Mouse (Mus musculus) embryonic facial prominence, embryonic 11.5 days (tissue): ENCODE results near the gene 4931428L18Rik. TPM values are rescaled to one million over a fixed set of nuclear protein-coding genes. Genes with fewer than 3 reads are reported as not detected.
A peak's percentile ranks its signal among the peaks of the same experiment; 100 is the strongest.

ENCODE experiments used
- ATAC-seq: fragments of 200-750 bp; cut with Nextera tagmentation; replicated peaks from 2 replicates; pipeline ENCODE4 v1.8.0; 2017; ENCODE audit warnings: low read depth; ENCODE audit not compliant: insufficient number of reproducible peaks, low FRiP score, low TSS enrichment
- DNase-seq: peaks from one replicate; pipeline ENCODE4 v3.0.0-alpha.2; 2015; ENCODE audit warnings: low spot score
- H3K27ac ChIP-seq: fragments of 300-500 bp; sonication (generic); replicated peaks from 2 replicates; pipeline ENCODE4 v1.5.1; 2014; ENCODE audit warnings: mild to moderate bottlenecking, low read depth, low read length, control low read depth
- H3K27me3 ChIP-seq: fragments of 300-500 bp; sonication (generic); 2 replicates; pipeline ENCODE4 v1.6.1; 2014; ENCODE audit warnings: mild to moderate bottlenecking, low read length, moderate library complexity, mixed read lengths; ENCODE audit not compliant: control insufficient read depth, insufficient read depth
- H3K36me3 ChIP-seq: fragments of 300-500 bp; sonication (generic); replicated peaks from 2 replicates; pipeline ENCODE4 v1.6.1; 2014; ENCODE audit warnings: low read depth, mild to moderate bottlenecking, low read length, moderate library complexity, mixed read lengths; ENCODE audit not compliant: control insufficient read depth, insufficient read depth
- H3K4me1 ChIP-seq: fragments of 300-500 bp; sonication (generic); 2 replicates; pipeline ENCODE4 v1.6.1; 2014; ENCODE audit warnings: low read length, mixed read lengths; ENCODE audit not compliant: control insufficient read depth, insufficient read depth
- H3K4me2 ChIP-seq: fragments of 300-500 bp; sonication (generic); 2 replicates; pipeline ENCODE4 v1.6.1; 2014; ENCODE audit warnings: low read depth, mild to moderate bottlenecking, control low read depth, low read length, moderate library complexity
- H3K4me3 ChIP-seq: fragments of 300-500 bp; sonication (generic); 2 replicates; pipeline ENCODE4 v1.5.1; 2014; ENCODE audit warnings: low read depth, low read length, control low read depth
- H3K9ac ChIP-seq: fragments of 300-500 bp; sonication (generic); replicated peaks from 2 replicates; pipeline ENCODE4 v1.6.1; 2014; ENCODE audit warnings: mild to moderate bottlenecking, control low read depth, low read length
- H3K9me3 ChIP-seq: fragments of 300-500 bp; sonication (generic); replicated peaks from 2 replicates; pipeline ENCODE4 v1.6.1; 2016; ENCODE audit warnings: mild to moderate bottlenecking, low read length, inconsistent platforms, mixed read lengths; ENCODE audit not compliant: control insufficient read depth
- WGBS: fragments of 180-500 bp; shearing (Covaris S2); extraction: QIAGEN DNeasy Blood & Tissue Kit; methylation state at CpG from one replicate; pipeline ENCODE4 v1.1.7; 2014; 5-methylcytosine and 5-hydroxymethylcytosine counted together
- polyA plus RNA-seq: library from polyadenylated mRNA; unstranded; fragments of >200 nt; fragmentation: Nextera tagmentation; extraction: Ambion mirVana; gene quantifications from 2 replicates; pipeline ENCODE4 v1.2.1, GENCODE M21; 2014

The 4931428L18Rik gene
- polyA plus RNA-seq, 1 experiment from 2014 or later = not detected

- DNase-seq (peak; percentile 59), ATAC-seq (no peak)
- Histone ChIP-seq H3K9ac (no peak overlapping the region), H3K4me2 (no peak overlapping the region), H3K4me3 (no peak overlapping the region), H3K9me3 (no peaks in the 10 kb centered on the region), H3K27ac (no peak overlapping the region; the same call in 1 of the 2 replicates), H3K4me1 (peaks cover 4% of the 10 kb centered on the region; the same call in 1 of the 2 replicates), H3K27me3 (no peaks in the 10 kb centered on the region), H3K36me3 (no peaks in the 10 kb centered on the region)
- 20% methylated on average over 6 of the region's 6 CpGs for WGBS
Observed at GRCm38 (mm10) chr1:31149671-31150070, 72.8 kb downstream of the 4931428L18Rik start.

- Histone ChIP-seq H3K4me3 (no peak overlapping the region), H3K27me3 (no peaks in the 10 kb centered on the region), H3K4me1 (no peaks in the 10 kb centered on the region), H3K27ac (no peak overlapping the region), H3K36me3 (no peaks in the 10 kb centered on the region), H3K4me2 (no peak overlapping the region), H3K9ac (no peak overlapping the region), H3K9me3 (no peaks in the 10 kb centered on the region)
- no peak for ATAC-seq
- WGBS = 74% methylated on average over 2 of the region's 2 CpGs
- no peak for DNase-seq
Observed at GRCm38 (mm10) chr1:31143571-31143970, 78.9 kb downstream of the 4931428L18Rik start.

GRCm38 (mm10) chr1:31142288-31143094 is 80.0 kb downstream of the 4931428L18Rik start:
- ATAC-seq = no peak
- Histone ChIP-seq H3K4me1 (no peaks in the 10 kb centered on the region), H3K4me2 (no peak overlapping the region), H3K27ac (no peak overlapping the region), H3K9ac (no peak overlapping the region), H3K4me3 (no peak overlapping the region), H3K27me3 (no peaks in the 10 kb centered on the region), H3K36me3 (no peaks in the 10 kb centered on the region), H3K9me3 (no peaks in the 10 kb centered on the region)
- WGBS = 60% methylated on average over 8 of the region's 8 CpGs
- DNase-seq = no peak

GRCm38 (mm10) chr1:31138387-31138786 is 84.1 kb downstream of the 4931428L18Rik start:
- ATAC-seq (no peak), DNase-seq (no peak)
- WGBS = 89% methylated on average over 3 of the region's 3 CpGs
- Histone ChIP-seq H3K27me3 (no peaks in the 10 kb centered on the region), H3K36me3 (no peaks in the 10 kb centered on the region), H3K4me2 (no peak overlapping the region), H3K9me3 (no peaks in the 10 kb centered on the region), H3K27ac (no peak overlapping the region), H3K4me3 (no peak overlapping the region), H3K9ac (no peak overlapping the region), H3K4me1 (no peaks in the 10 kb centered on the region)

- Histone ChIP-seq H3K4me2 (no peak overlapping the region), H3K9me3 (no peaks in the 10 kb centered on the region), H3K27me3 (no peaks in the 10 kb centered on the region), H3K9ac (no peak overlapping the region), H3K4me3 (no peak overlapping the region), H3K4me1 (no peaks in the 10 kb centered on the region), H3K36me3 (no peaks in the 10 kb centered on the region), H3K27ac (no peak overlapping the region)
- whole genome bisulfite sequencing = 45% methylated on average over 4 of the region's 4 CpGs
- ATAC-seq = no peak
- DNase-seq = no peak
Observed at GRCm38 (mm10) chr1:31113466-31113865, 109.0 kb downstream of the 4931428L18Rik start.

GRCm38 (mm10) chr1:31107961-31108360 is 114.5 kb downstream of the 4931428L18Rik start:
- Histone ChIP-seq H3K27ac (no peak overlapping the region), H3K36me3 (no peaks in the 10 kb centered on the region), H3K4me1 (no peaks in the 10 kb centered on the region), H3K9me3 (no peaks in the 10 kb centered on the region), H3K4me2 (no peak overlapping the region), H3K9ac (no peak overlapping the region), H3K4me3 (no peak overlapping the region), H3K27me3 (no peaks in the 10 kb centered on the region)
- 90% methylated on average over 3 of the region's 3 CpGs for WGBS
- ATAC-seq (no peak), DNase-seq (no peak)

GRCm38 (mm10) chr1:31102863-31103657 is 119.4 kb downstream of the 4931428L18Rik start:
- H3K9me3 ChIP-seq = no peaks in the 10 kb centered on the region
- H3K4me1 ChIP-seq = no peaks in the 10 kb centered on the region
- H3K4me2 ChIP-seq = no peak overlapping the region
- no peak overlapping the region for H3K4me3 ChIP-seq
- 80% methylated on average over 12 of the region's 12 CpGs for WGBS
- no peaks in the 10 kb centered on the region for H3K27me3 ChIP-seq
- H3K27ac ChIP-seq = no peak overlapping the region
- ATAC-seq (no peak), DNase-seq (no peak)
- H3K9ac ChIP-seq = no peak overlapping the region
- no peaks in the 10 kb centered on the region for H3K36me3 ChIP-seq

- no peak for ATAC-seq
- 83% methylated on average over 2 of the region's 2 CpGs for WGBS
Observed at GRCm38 (mm10) chr1:31102280-31102679, 120.2 kb downstream of the 4931428L18Rik start.

More at GRCm38 (mm10) chr1:31102280-31102679, 120.2 kb downstream of the 4931428L18Rik start:
- no peaks in the 10 kb centered on the region for H3K4me1 ChIP-seq
- no peak overlapping the region for H3K27ac ChIP-seq
- no peak overlapping the region for H3K9ac ChIP-seq
- no peak overlapping the region for H3K4me2 ChIP-seq
- no peaks in the 10 kb centered on the region for H3K9me3 ChIP-seq
- no peaks in the 10 kb centered on the region for H3K36me3 ChIP-seq
- DNase-seq = no peak
- no peak overlapping the region for H3K4me3 ChIP-seq
- H3K27me3 ChIP-seq = no peaks in the 10 kb centered on the region
